Mouse (Mus musculus): ENCODE data around the gene Cyp1a1.

- no peak for TF ChIP-seq MAFK (IDR thresholded peaks at IDR 0.05; ENCODE audit: insufficient read depth, low read depth, low read length)
- no peak for TF ChIP-seq HCFC1 (IDR thresholded peaks at IDR 0.05; ENCODE audit: borderline replicate concordance, insufficient read depth, low read length)
- no peak for TF ChIP-seq ZNF384 (IDR thresholded peaks at IDR 0.05; ENCODE audit: low read depth, low read length)
- TF ChIP-seq ZC3H11A (IDR thresholded peaks at IDR 0.05; ENCODE audit: borderline replicate concordance, low read depth, low read length), result no peak
Observed at GRCm38 (mm10) chr9:57687751-57688150, at the start of gene Cyp1a1.

Measured in ES-E14 (cell line).